Mouse (Mus musculus) layer of hippocampus, adult 9-11 months (tissue): ENCODE measurements at regions not wholly inside any gene's neighbourhood (a gene's known extent, or its start where the extent isn't known, plus 50 kb on each side); places are given as distances from the start of the nearest gene placed in this dataset.
A peak's percentile ranks its signal among the peaks of the same experiment; 100 is the strongest.

Experiments
- DNase-seq: peaks from one replicate; pipeline ENCODE4 v3.0.0; 2022

GRCm38 (mm10) chr4:127509936-127510335 is 152.0 kb upstream of the Gjb5 start:
- peak; percentile 69 for DNase-seq

DNA sequence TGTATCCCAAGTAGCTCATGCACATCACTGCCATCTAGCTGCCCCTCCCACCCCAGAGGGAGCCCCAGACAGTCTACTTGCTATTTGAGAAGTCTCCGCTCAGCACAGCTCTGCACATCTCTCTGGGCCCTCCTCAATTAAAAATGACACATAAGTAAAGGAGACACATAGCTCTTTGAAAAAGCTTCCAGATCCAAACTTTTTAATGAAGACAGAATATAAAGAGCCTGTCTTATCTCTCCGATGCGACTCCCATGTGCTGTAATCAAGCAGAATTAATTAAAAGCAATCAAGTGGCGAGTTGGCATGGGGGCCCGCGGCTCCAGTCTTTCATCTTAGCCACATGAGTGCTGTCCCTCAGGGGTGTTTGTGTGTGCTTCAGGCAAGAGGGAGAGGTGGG is 144.6 kb upstream of the Gjb5 start:
- no peak for DNase-seq

DNA sequence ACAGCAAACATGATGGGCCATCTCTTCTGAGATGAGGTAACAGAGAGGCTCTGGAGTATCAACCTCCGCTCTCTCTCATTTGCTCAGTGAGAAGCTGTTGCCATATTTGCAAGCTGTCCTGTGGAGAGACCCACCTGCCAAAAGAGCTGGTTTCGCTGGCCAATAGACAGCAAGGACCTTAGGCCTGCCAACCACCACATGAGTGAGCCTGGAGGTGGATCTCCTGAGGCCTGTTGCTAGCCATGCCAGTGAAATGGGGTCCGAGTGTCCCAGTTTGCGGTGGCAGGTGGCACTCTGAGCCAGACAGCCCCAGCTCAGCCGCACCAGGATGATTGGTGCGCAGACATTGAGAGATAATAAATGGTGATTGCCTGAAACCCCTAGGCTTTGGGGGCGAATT is 143.9 kb upstream of the Gjb5 start:
- DNase-seq: no peak

DNA sequence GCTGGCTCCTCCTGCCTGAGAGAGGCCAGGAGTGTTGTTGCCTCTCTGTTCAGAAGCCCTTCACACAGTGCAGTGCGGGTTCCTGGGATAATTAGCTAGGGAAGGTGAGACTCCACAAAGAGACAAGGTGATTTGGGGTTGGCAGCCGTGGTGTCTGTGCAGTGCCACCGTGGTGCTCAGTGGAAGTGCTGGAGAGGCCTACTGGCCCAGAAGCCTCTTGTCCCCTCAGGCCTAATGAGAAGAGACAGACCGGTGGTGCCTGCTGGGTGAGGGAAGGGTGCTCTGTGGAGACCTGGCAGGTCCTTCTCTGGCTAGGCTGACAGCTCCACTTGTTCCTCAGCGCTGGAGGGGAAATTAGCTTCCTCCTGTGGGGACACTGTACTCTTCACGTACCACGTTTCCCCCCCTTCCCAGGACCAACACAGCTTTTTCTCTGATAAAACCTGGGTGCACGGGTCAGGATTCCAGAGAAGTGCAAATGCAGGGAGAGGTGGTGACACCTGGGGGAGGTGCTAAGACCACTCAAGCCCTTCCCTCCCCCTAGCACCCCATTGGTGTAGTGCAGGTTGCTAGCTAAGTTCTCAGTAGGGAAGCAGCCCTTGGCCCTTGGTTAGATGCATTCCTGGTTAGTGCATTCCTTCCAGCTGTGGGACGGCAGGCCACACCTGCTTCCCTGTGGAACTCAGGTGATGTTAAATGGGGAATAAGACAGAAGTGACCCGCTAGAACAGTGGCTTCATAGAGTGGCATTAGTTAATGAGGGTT is 129.2 kb upstream of the Gjb5 start:
- no peak for DNase-seq

DNA sequence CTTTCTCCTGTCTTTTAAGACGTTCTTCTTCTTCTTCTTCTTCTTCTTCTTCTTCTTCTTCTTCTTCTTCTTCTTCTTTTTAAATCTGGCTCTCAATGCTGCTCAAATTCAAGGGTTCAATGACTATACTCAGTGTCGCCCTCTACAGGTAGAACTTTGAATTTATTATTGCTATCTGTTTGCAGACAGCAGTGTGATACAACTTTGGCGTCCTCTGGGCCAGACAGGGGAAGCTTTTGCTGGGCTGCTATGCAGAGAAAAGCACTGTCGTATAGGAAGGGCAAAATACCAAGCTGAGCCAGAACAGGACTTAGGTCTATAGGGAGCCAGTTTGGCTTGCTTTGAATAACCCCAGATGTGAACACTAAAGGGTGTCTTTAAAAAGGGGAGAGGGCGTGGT is 127.3 kb upstream of the Gjb5 start:
- DNase-seq: no peak

DNA sequence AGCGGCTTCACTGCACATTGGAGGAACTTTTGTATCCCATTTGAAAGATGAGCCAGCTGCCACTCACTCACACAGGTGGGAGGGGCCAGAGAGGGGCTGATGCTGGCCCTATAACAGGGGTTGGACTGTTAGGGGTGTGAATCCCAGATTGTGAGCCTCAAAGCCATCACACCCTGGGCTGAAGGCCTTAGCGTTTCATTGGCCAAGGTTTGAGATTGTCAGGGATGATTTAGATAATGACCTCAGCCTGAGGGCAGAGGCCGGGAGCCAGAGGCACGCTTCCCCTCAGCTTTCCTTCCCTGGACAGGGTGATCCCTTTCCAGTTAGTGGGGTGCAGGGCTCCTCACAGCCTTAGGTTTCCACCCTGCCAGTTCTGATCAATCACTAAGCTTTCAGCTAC is 124.5 kb upstream of the Gjb5 start:
- DNase-seq: no peak

DNA sequence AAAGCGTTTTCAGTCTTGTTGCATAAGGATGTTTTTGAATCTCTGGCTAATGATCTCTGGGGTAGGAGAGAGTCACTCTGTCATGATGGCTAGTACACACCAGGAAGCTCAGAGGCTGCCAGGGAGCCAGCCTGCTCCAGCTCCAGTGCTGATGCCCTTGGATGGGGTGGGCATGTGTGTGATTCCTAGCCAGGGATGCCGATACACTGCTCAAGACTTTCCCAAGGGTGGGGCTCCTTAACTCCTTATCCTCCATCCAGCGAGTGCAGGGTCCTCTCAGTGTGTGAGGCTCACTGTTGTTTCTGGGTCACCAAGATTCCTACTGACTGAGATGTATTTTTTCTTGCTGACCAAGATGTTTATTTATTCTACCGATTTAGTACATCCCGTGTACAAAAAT is 122.4 kb upstream of the Gjb5 start:
- DNase-seq: no peak

DNA sequence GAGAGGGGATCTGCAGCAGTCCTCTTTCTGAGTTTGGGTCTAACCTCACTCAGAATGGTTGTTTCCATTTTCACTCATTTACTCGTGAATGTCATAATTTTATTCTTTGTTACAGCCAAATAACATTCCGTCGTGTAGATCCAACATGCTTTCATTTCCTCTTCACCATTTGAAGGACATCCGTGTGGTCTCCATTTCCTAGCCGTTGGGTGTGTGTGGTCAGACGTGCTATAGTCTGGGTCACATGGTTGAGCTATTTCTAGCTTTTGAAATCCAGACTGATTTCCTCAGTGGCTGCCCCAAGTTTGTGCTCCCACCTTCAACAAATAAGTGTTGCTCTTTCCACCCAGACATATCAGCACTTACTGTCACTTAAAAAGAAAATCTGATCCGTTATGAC is 111.9 kb upstream of the Gjb5 start:
- no peak for DNase-seq

DNA sequence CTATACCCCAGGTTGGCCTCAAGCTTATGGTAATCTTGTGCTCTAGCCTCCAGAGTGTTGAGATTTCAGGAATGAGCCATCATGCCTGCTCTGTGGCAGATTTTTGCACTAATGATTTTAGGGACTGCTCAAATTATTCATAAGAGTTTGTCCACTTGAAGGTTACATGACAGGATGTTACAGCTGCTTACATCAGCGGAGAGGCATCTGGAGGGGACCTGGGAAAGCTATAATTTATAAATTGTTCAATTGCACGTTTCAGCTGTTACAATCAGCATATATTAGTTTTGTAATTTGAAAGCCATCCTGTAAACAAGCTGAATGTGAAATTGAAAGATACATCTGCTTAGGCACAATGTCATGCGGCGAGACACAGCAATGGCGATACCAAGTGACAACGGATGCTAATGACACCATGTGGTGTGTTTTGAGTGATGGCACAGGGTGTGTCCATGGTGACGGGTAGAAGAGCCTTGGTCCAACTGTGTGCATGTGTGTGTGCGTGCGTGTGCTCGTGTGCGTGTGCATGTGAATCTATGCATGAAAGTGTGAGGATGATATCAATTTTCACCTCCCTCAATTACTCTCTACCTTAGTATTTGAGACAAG is 96.6 kb upstream of the Gjb5 start:
- DNase-seq: no peak

DNA sequence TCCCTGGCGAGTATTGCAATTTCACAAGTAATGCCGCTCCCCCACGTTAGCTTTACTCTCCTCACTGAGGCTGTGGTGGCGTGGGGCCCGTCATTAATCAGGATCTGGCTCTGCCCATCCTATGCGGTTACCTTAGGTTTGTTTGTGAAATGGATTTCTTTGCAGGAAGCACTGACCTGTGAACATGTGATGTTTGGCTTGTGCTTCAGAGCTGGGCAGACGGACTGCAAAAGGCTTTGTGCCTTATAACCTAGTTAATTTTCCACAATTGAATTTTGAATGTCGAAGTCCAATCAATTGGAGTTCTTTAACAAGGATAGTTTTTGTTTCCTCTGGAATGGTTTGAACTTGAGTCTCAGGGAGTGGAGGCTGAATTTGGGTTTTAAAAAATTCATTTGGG is 94.1 kb upstream of the Gjb5 start:
- no peak for DNase-seq

DNA sequence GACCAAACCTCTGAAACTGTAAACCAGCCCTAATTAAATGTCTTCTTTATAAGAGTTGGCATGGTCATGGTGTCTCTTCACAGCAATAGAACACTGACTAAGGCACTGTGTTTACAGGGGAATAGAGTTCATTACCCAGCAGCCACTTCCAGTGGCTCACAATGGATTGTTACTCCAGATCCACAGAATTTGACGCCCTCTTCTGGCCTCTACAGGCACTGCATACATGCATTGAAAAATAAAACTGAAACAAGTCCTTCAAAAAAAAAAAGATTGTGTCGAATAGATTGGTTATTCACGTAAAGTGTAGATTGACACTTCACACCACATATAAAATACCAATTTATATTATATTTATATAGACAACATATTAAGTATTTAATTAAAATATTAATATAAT is 87.3 kb upstream of the Gjb5 start:
- DNase-seq: no peak

GRCm38 (mm10) chr4:127444056-127444455 is 86.1 kb upstream of the Gjb5 start:
- no peak for DNase-seq

DNA sequence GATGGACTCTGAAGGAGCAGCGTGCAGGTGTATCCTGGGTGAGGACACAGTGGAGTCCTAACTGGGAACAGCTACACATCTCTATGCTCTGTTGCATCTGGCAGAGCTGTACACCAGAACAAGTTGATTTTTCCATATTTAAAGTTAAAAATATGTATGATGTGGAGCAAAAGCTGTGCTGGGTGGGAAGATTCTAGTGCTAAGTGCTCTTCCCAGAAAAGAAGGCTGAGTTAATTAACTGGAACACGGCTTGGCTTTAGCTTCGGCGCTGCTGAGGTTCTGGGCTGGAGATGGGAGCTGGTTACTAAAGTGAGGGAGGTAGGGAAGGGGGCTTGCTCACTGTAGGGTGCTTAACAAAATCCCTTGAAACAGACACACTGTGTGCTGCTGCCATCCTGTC is 84.0 kb upstream of the Gjb5 start:
- DNase-seq: no peak

GRCm38 (mm10) chr4:127440602-127441001 is 82.6 kb upstream of the Gjb5 start:
- DNase-seq: no peak

DNA sequence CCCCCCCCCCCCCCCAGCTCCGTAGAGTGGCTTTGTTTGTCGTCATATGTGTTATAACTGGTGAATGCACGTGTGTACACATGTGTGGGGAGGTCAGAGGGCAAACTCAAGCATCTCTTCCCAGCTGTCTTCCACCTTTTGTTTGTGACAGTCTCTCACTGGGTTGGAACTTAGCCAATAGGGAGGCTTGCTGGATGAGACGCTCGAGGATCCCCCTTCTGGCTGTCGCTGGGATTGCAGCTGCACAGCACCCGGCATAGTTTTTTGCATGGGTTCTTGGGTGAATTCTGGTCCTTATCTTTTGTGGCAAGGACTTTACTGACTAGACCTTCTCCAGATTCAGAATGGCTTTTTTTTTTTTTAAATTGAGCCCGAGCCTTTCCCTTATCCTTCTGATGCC is 77.1 kb upstream of the Gjb5 start:
- DNase-seq: no peak

GRCm38 (mm10) chr4:127430237-127430636 is 72.3 kb upstream of the Gjb5 start:
- no peak for DNase-seq

DNA sequence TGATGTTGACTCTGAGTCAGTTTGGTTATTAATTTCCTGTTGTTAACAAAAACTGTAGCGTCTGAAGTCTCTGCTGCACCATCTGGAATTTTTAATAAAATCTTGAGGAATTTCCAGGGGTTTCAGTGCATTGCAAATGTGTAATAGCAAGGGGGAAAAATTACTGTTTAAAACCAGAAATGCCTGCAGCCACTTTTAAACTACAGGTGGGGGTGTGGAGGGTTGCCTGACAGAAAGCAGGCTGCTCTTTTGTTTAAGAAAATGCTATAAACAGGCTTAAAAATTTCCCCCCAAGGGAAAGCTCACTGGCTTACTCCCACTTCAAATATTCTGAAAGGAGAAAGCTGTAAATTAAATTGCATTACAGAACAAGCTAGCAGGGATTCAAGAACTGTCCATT is 71.8 kb upstream of the Gjb5 start:
- no peak for DNase-seq

GRCm38 (mm10) chr4:127423855-127424254 is 65.9 kb upstream of the Gjb5 start:
- no peak for DNase-seq

GRCm38 (mm10) chr4:127421927-127422450 is 64.0 kb upstream of the Gjb5 start:
- DNase-seq: no peak

DNA sequence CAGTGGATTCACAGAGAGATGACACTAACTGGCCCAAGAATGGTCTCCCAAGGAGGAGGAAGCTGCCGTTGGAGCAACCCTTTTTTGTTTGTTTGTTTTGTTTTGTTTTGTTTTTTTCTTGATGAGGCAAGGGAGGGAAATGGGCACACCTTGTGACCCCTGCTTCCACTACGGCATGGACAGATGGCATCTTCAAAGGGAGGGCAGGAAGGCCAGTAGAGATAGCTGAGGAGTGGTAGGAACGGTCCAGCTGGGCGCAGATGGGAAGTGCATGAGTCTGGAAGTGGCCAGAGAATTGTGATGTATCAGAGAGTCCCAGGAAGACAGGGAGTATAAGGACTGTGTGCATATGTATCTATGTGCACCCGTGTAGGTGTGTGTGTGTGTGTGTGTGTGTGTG is 63.1 kb upstream of the Gjb5 start:
- DNase-seq: no peak

DNA sequence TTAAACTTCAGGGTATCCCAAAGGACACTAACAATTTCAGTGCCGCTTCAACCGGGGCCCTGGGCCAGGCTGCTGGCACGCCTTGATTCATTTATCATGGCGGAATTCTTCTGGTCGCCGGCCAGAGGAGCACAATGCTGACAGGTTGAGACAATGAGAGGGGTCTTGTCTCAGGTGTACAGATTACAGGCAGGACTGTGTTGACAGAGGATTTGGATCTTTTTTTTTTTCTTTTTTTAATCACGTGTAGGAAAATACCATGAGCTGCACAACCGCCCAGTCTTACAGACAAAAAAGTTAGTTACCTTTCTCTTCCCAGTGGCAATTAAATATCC is 61.8 kb upstream of the Gjb5 start:
- DNase-seq: no peak

GRCm38 (mm10) chr4:127419062-127419785 is 61.2 kb upstream of the Gjb5 start:
- no peak for DNase-seq

GRCm38 (mm10) chr4:127416906-127417305 is 58.9 kb upstream of the Gjb5 start:
- peak; percentile 32 for DNase-seq
